Mouse (Mus musculus) 3T3-L1 (cell line): ENCODE measurements around the gene Krt71.

ENCODE experiments used
- DNase-seq: peaks from one replicate; pipeline ENCODE4 v3.0.0-alpha.2; 2015; ENCODE audit warnings: low read depth, low spot score

Krt71 gene

GRCm38 (mm10) chr15:101688161-101688560, 54.7 kb downstream of the Krt71 start:
- no peak for DNase-seq
